Mouse (Mus musculus) adrenal gland, postnatal 14 days (tissue): ENCODE results near the gene Bex3. TPM values are rescaled to one million over a fixed set of nuclear protein-coding genes. Genes with fewer than 3 reads are reported as not detected.

Experiments used
- DNase-seq: peaks from one replicate; pipeline ENCODE4 v3.0.0; 2021; ENCODE audit warnings: mixed read lengths
- long read RNA-seq, 2 experiments: library from polyadenylated mRNA; stranded (forward); transcript quantifications; one replicate each; pipeline ENCODE4 v2.0.0; 2021
- total RNA-seq: library from RNA; stranded (reverse); gene quantifications from 2 replicates; pipeline ENCODE4 v1.2.3, GENCODE M21; 2021

Gene Bex3
- 190 and 238 TPM in 2 replicates for total RNA-seq
- long read RNA-seq, experiment 1, transcript Bex3-201 (3 exons, 930 nt): major isoform, 146 of 367 reads
- long read RNA-seq, experiment 1, transcript Bex3-202 (3 exons, 826 nt): minor isoform, 36 of 367 reads
- long read RNA-seq, experiment 1, transcript Bex3-203 (2 exons, 766 nt): minor isoform, 5 of 367 reads
- long read RNA-seq, experiment 1, partial matches to known transcripts: 1 of 367 reads
- long read RNA-seq, experiment 1, other reads (novel, unspliced or antisense): 175 of 367 reads
- long read RNA-seq, experiment 2, transcript Bex3-201 (3 exons, 930 nt): major isoform, 107 of 316 reads
- long read RNA-seq, experiment 2, transcript Bex3-202 (3 exons, 826 nt): minor isoform, 17 of 316 reads
- long read RNA-seq, experiment 2, transcript Bex3-204 (3 exons, 933 nt): minor isoform, 7 of 316 reads
- long read RNA-seq, experiment 2, partial matches to known transcripts: 182 of 316 reads
- long read RNA-seq, experiment 2, other reads (novel, unspliced or antisense): 0 of 316 reads

- DNase-seq: peak; percentile 71
Measured at GRCm38 (mm10) chrX:136269743-136270392, at the start of gene Bex3. TSS of gene Bex3 (plus strand) at chrX:136270253.

GRCm38 (mm10) chrX:136223714-136224113, 46.3 kb upstream of the Bex3 start:
- DNase-seq: no peak

- DNase-seq: peak; percentile 22
Measured at GRCm38 (mm10) chrX:136227768-136228167, 42.3 kb upstream of the Bex3 start.

- DNase-seq: peak; percentile 34
Measured at GRCm38 (mm10) chrX:136238118-136238517, 31.9 kb upstream of the Bex3 start.

- DNase-seq: no peak
Measured at GRCm38 (mm10) chrX:136243181-136243580, 26.9 kb upstream of the Bex3 start.

GRCm38 (mm10) chrX:136244574-136245229, 25.4 kb upstream of the Bex3 start, which contains the start of gene Tceal9:
TSS of gene Tceal9 (plus strand) at chrX:136245079.
- peak; percentile 84 for DNase-seq

- DNase-seq: peak; percentile 47
Measured at GRCm38 (mm10) chrX:136245521-136246071, 24.5 kb upstream of the Bex3 start.

- peak; percentile 73 for DNase-seq
Measured at GRCm38 (mm10) chrX:136248811-136249210, 21.2 kb upstream of the Bex3 start.

GRCm38 (mm10) chrX:136249671-136250070, 20.4 kb upstream of the Bex3 start:
- DNase-seq: no peak

GRCm38 (mm10) chrX:136252023-136252729, 17.9 kb upstream of the Bex3 start:
- DNase-seq: peak; percentile 21

GRCm38 (mm10) chrX:136267720-136268119, 2.3 kb upstream of the Bex3 start:
- DNase-seq: no peak

GRCm38 (mm10) chrX:136268173-136268572, 1.9 kb upstream of the Bex3 start:
- DNase-seq: no peak

GRCm38 (mm10) chrX:136270393-136271111, 499 bp downstream of the Bex3 start:
- peak; percentile 6 for DNase-seq

GRCm38 (mm10) chrX:136274542-136274941, 4.5 kb downstream of the Bex3 start:
- peak; percentile 4 for DNase-seq

GRCm38 (mm10) chrX:136275386-136275785, 5.3 kb downstream of the Bex3 start:
- no peak for DNase-seq

- no peak for DNase-seq
Measured at GRCm38 (mm10) chrX:136277577-136277976, 7.5 kb downstream of the Bex3 start.

GRCm38 (mm10) chrX:136278401-136278800, 8.3 kb downstream of the Bex3 start:
- no peak for DNase-seq

- no peak for DNase-seq
Measured at GRCm38 (mm10) chrX:136279410-136279809, 9.4 kb downstream of the Bex3 start.

- DNase-seq: peak; percentile 13
Measured at GRCm38 (mm10) chrX:136290817-136291281, 20.8 kb downstream of the Bex3 start.

GRCm38 (mm10) chrX:136304295-136304694, 34.2 kb downstream of the Bex3 start:
- peak; percentile 28 for DNase-seq

- no peak for DNase-seq
Measured at GRCm38 (mm10) chrX:136306196-136306595, 36.1 kb downstream of the Bex3 start.
